Mouse (Mus musculus) left cerebral cortex, adult 11 months (tissue): ENCODE data around the gene Elobl.

Experiments used
- DNase-seq: peaks from one replicate; pipeline ENCODE4 v3.0.0; 2022; ENCODE audit warnings: low spot score

Elobl gene

GRCm38 (mm10) chr11:88988956-88989355, 22.2 kb upstream of the Elobl start:
- no peak for DNase-seq

DNA sequence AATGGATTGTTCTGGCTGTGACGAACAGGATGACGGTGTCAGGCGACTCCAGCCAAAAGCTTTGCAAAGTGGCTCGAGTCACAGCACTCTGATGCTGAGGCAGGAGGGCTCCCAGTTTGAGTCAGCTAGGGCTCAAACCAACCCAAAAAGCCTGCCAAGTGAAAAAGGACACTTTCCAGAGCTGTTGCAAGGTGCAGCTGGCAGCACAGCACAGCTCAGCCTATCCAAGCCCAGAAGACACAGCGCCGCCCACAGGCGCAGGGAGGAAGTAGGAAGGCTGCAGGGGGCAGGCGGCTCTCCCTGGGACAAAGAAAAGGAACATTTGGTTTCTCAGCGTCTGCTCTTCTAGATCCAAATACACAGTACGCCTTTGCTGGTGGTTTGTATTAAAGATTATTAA, 19.9 kb upstream of the Elobl start:
- no peak for DNase-seq

GRCm38 (mm10) chr11:88981337-88981736, 14.6 kb upstream of the Elobl start:
- no peak for DNase-seq

- no peak for DNase-seq
Observed at GRCm38 (mm10) chr11:88977188-88977587, 10.5 kb upstream of the Elobl start.

DNA sequence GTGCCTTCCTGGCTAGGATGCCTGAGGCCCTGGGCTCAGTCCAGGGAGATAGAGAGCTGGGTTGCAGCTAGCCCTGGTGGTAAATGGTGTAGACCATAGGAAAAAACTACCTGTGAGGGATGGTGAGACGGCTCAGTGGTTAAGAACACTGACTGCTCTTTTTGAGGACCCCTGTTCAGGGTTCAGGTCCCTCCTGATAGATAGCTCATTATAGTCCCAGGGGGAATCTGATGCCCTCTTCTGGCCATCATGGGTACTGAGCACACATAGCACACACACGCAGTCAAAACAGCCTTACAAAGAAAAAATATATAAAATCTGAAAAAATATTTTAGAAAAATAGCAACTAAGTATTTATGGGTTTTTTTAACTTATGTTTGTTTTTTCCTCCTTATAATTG, 9.6 kb upstream of the Elobl start:
- no peak for DNase-seq

- peak; percentile 91 for DNase-seq
Observed at GRCm38 (mm10) chr11:88973776-88974701, 7.3 kb upstream of the Elobl start.

DNA sequence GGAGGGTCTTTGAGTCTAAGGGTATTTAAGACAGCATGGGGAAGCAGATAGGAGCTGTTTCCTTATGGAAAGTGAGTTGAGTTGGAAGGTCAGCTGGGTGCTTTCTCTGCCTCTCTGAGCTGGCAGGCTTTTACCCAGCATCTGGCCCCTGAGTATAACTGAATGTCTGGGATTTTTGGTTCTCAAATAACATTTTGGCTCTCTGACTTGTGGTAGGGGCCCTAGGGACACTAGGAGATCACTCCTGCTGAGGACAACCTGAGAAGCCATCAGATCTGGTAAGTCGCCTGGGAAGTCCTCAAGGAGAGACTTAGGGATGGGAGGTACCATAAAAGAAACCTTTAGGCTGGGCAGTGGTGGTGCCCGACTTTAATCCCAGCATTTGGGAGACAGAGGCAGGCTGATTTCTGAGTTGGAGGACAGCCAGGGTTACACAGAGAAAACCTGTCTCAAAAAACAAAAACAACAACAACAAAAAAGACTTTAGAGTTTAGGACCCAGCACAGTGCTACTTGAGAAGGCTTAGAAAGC, 3.5 kb upstream of the Elobl start, which contains the start of gene Coil:
Coil (plus strand) TSS at position 51 of the 531 bp plus-strand sequence.
- no peak for DNase-seq

DNA sequence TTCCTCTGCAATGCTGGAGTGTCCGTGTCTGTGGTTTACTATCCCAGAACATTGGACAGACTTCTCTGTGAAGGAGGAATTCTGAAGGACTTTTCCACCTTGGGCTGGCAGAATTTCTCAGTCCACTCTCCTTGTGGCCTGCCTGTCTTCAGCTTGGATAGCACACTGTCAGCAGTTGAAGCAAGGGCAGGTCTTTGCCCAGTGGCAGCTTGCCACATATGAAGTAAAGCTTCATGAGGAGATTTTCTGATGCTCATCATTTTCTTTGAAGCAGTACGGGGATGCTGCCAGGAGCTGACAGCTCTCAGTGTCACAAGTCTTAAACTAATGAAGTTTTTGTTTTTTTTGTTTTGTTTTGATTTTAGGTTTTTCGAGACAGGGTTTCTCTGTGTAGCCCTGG, 7.9 kb downstream of the Elobl start:
- DNase-seq: no peak

- peak; percentile 93 for DNase-seq
Observed at GRCm38 (mm10) chr11:88955217-88955969, 11.3 kb downstream of the Elobl start, which contains the start of gene Scpep1. Scpep1 (minus strand) TSS chr11:88955465.

DNA sequence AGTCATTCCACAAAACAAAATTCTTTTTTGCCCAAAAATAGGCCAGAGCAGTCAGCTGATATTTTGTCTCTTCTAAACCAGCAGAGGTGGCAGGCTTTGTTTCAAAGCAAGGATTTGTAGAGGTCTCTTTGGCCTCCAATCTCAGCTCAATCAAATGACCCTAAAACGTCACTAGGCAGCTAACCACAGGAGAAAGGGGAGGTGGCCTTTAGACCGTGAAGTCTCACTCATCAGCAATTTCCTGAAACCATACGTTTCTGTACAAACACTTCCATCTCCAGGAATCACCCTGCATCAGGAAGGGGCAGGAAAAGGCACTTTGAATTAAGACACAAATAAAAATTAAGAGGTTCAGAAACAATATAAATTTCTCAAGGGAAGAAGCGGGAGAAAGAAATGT, 11.9 kb downstream of the Elobl start:
- DNase-seq: no peak

DNA sequence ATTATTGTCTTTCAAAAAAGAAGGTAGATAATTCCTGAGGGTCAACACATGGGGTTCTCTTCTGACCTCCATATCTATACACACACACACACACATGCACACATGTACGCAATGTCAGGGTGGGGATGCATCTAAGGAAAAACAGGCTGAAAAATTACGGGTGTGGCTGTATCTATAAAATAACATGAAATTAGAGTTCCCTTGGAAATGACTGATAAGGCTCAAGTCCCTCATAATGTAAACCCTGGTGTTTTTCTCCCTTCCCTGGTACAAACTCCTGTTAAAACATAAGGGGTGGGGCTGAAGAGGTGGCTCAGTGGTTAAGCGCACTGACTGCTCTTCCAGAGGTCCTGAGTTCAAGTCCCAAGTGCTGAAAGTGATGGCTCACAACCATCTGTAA, 13.1 kb downstream of the Elobl start:
- DNase-seq: no peak

DNA sequence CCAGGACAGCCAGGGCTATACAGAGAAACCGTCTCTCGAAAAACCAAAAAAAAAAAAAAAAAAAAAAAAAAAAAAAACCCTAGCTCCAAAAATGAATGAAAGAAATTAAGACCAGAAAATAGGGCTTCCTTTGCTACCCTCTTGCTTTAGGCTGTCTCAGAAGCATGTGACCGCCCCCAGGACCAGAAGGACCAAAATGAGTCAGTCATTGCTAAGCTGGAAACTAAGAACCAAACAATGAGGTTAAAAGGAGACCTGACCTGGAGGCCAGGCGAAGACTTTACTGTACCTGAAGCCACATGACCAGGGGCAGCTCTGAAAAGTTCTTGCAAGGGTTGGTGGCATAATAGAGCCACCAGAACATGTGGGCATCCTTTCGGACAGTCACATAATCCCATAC, 14.6 kb downstream of the Elobl start:
- no peak for DNase-seq

GRCm38 (mm10) chr11:88951576-88951975, 15.2 kb downstream of the Elobl start:
- no peak for DNase-seq

- DNase-seq: no peak
Observed at GRCm38 (mm10) chr11:88950640-88951250, 16.0 kb downstream of the Elobl start.

DNA sequence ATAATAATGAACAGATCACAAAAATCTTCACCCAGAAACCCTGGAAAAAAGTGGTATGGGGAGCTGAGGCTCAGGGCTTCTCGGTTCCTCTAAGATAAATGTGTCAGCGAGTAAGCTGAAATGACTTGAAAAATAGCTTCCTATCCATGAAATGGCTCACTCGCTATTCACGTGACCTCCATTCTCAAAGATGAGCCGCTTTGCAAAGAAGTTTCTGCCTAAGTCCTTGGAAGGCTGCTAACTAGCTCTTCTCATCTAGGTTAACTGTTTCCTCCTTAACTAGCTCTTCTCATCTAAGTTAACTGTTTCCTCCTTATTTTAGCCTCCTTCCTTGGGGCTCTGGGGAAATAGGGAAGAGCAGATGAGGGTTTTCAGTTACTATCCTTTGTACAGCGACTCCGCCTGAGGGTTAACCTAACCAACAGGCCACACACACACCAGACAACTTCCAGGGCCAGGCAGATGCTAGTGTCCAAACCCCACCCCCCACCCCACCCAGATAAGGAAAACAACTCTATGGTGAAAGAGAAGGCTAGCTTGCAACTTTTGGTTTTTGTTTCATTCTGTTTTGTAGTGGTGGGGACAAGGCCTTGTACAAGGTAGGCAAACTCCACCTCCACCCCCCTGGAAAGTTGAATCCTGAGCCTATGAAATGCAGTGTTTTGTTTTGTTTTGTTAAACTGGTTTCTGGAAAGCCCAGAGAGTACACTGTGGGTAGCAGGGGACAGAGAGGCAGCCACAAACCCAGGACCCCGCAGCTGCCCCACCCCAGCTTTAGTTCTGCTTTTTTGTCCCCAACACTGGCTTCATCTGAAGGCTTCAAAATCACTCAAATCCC, 16.7 kb downstream of the Elobl start:
- DNase-seq: no peak

- DNase-seq: no peak
Observed at GRCm38 (mm10) chr11:88948896-88949295, 17.8 kb downstream of the Elobl start.

DNA sequence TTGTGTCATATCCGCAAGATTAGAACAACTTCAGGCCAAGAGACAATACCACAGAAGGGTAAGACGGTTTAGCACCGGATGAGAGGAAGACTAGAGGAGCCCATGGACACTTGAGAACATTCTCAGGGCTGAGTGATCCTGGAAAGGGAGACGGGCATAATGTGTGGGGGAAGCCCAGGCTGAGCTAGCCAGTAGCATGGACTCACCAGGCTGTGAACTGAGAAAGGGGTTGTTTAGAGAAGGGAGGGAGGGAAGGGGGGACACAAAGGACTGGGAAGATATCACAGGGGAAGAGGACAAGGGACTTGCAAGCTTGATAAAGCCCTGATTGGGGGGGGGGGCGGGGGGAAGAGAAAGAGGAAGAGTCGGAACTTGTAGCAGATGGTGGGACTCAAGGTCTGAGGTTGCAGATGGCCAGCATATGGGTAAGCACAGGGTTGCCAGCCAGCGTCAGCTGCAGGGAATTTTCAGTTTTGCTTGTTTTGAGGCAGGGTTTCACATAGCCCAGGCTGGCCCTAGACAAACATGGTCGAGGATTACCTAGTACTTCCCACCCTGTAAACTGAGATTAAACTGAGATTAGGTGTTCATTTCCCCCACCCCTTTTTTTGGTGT, 20.7 kb downstream of the Elobl start:
- no peak for DNase-seq

DNA sequence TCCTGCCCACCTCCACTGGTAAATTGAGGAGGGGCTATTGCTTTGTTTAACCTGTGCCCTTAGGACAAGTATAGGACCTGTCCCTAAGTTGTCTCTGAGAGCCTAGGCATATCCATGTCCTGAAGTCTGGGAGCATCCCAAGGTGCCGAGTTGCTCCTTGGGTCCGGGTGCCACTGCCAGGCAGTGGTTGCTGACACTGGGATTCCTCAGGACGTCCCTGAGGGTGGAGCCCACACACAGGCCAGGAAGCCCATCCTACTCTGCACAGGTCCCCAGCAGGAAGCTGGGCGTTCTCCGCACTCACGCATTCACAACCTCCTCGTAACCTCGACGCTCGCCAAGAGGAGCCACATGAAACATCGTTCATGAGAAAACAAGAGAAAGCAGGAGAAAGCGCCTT, 25.2 kb downstream of the Elobl start:
- no peak for DNase-seq

DNA sequence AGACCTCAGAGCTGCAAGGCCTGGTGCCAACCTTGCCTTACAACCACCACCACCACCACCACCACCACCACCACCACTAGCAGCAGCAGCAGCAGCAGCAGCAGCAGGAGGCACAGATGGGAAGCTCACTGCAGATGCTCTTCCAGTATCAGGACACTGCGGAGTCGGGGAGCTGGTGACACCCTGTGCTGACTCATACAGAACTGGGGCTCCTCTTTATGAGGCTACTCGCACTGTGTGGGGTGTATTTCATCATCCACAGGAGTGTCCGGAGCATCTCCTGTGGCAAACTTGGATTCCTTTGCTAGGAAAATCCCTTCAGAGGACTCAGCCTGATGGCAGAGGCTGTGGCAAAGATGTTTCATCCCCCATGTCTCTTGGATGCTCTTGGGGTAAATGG, 27.1 kb downstream of the Elobl start:
- DNase-seq: no peak

DNA sequence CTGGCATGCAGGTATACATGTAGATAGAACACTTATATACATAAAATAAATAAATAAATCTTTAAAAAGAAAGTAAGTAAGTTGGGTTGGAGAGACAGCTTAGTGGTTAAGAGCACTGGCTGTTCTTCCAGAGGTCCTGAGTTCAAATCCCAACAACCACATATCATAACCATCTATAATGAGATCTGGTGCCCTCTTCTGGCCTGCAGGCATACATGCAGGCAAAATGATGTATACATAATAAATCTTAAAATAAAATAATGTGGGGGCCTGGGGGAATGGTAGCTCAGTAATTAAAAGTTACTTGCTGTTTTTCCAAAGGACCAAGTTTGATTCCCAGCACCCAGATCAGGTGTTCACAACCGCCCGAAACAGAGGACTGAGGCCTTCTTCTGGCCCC, 28.0 kb downstream of the Elobl start:
- no peak for DNase-seq

DNA sequence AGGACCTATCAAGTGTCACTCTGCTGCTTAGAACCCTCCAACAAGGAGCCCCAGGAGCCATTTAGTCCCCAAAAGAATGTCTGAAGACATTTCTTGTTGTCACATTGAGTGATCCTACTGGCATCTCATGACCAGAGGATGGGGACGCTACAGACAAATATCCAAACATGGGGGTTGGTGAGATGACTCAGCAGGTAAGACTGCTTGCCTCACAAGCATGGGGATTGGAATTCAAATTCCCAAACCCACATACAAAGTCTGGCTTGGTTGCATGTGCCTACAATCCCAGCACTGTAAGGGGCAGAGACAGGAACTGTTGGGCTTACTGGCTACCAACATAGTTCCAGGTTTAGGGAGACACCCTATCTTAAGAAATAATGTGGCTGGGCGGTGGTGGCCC, 28.8 kb downstream of the Elobl start:
- DNase-seq: no peak
